Mouse (Mus musculus): ENCODE measurements at regions not wholly inside any gene's neighbourhood (a gene's known extent, or its start where the extent isn't known, plus 50 kb on each side); places are given as distances from the start of the nearest gene placed in this dataset.

DNA sequence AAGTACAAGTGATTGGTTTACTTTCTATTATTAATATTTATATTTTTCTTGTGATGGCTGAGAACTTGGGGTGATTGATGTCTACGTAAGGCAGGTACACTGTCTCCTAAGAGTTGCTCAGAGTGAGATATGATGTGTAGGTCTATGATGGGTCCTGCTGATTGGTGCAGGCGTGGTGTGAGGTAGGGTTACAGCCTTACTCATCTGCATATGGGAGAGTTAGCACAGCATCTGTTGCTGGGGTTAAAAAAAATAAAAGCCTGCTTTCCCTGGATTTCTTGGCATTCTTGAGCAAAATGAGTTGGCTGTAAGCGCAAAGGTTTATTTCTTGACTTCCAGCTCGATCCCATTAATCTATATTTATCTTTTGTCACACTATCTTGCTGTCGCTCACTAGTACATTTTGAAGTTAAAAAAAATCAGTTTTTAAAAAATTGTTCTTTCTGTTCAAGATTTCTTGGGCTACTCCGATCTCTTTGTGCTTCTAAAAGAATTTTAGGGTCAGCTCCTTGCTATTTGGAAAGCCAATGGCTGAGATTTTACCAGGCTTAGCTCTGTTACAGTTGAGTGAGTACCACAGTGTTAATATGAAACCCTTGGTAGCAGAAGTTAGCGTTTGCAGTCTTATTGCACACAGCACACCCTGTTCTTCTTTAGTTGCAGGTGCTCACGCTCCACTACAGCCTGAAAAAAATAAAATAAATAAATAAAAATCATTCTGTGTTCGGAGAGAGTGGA, 482.0 kb downstream of the Plekhb2 start:
- WGBS = 69% methylated on average over 9 of the region's 9 CpGs
- H3K27me3 ChIP-seq = no peaks in the 10 kb centered on the region
- H3K36me3 ChIP-seq = no peaks in the 10 kb centered on the region
- H3K4me2 ChIP-seq = no peak overlapping the region
- H3K4me3 ChIP-seq = no peak overlapping the region
- no peaks in the 10 kb centered on the region for H3K9me3 ChIP-seq (replicated peaks)
- no peak for ATAC-seq (replicated peaks; ENCODE audit: insufficient number of reproducible peaks, insufficient read depth, low FRiP score, low read depth)
- H3K9ac ChIP-seq = no peak overlapping the region
- H3K4me1 ChIP-seq (replicated peaks) = no peaks in the 10 kb centered on the region
- no peak overlapping the region for H3K27ac ChIP-seq

DNA sequence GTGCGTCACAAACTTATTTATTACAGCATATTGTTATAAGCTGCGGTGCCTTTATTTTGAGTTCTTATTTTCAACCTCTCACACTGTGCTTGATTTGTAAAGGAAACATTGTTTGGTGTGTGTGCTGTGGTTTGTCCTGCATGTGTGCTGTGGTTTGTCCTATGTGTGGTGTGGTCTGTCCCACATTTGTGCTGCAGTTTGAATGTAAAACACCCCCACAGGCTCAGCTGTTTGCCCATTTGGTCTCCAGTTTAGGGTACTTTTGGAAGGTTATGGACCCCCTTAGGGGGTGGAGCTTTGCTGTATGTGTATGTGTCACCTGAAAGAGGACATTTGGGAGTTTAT, 482.5 kb downstream of the Plekhb2 start:
- no peak overlapping the region for H3K9ac ChIP-seq
- H3K27me3 ChIP-seq = no peaks in the 10 kb centered on the region
- no peak overlapping the region for H3K4me3 ChIP-seq
- WGBS = 79% methylated on average over 2 of the region's 2 CpGs
- no peaks in the 10 kb centered on the region for H3K4me1 ChIP-seq (replicated peaks)
- H3K4me2 ChIP-seq = no peak overlapping the region
- H3K27ac ChIP-seq = no peak overlapping the region
- ATAC-seq (replicated peaks; ENCODE audit: insufficient number of reproducible peaks, insufficient read depth, low FRiP score, low read depth) = no peak
- H3K36me3 ChIP-seq = no peaks in the 10 kb centered on the region
- H3K9me3 ChIP-seq (replicated peaks) = no peaks in the 10 kb centered on the region

DNA sequence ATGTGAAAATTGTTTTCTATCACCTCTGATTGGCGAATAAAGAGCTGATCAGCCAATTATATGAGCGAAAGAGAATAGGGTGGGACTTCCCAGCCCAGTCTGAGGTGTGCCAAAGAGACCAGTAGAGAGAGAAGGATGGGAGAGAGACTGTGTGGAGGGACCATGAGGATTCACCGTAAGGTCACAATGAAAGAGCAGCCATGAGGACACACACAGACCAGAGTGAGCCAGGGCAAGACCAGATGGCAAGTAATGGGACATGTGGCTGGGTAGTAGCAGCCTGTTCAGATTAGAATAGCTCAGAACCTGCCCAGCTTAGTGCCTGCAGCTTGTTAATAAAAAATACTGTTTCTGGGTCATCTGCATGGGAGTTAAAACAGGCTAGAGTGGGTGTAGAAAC, 487.9 kb downstream of the Plekhb2 start:
- H3K9me3 ChIP-seq (replicated peaks) = no peaks in the 10 kb centered on the region
- ATAC-seq (replicated peaks; ENCODE audit: insufficient number of reproducible peaks, insufficient read depth, low FRiP score, low read depth) = no peak
- no peaks in the 10 kb centered on the region for H3K27me3 ChIP-seq
- H3K36me3 ChIP-seq = no peaks in the 10 kb centered on the region
- no peak overlapping the region for H3K27ac ChIP-seq
- no peak overlapping the region for H3K9ac ChIP-seq
- WGBS = 87% methylated on average over 3 of the region's 3 CpGs
- no peak overlapping the region for H3K4me2 ChIP-seq
- no peak overlapping the region for H3K4me3 ChIP-seq
- H3K4me1 ChIP-seq (replicated peaks) = no peaks in the 10 kb centered on the region

DNA sequence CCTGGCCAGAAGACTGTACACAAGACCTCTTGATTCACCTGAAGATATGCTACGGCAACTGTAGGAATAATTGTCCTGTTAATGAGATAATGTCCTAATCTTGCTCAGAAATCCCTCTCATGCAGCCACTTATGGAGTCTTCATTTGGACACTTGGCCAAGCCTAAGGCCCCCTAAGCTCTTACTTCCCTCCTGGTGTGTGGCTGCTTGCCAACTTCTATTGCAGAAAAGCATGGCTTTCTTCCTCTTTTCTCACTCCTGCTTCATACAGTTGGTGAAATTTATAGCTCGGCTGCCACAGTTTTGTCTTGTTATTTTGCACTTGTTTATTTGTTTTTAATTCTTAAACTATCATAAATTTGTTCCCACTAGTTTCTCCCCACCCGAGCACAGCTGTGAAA, 488.4 kb downstream of the Plekhb2 start:
- H3K27me3 ChIP-seq = no peaks in the 10 kb centered on the region
- H3K36me3 ChIP-seq = no peaks in the 10 kb centered on the region
- 63% methylated on average over 3 of the region's 3 CpGs for WGBS
- H3K9me3 ChIP-seq (replicated peaks) = no peaks in the 10 kb centered on the region
- H3K27ac ChIP-seq = no peak overlapping the region
- no peak overlapping the region for H3K9ac ChIP-seq
- H3K4me2 ChIP-seq = no peak overlapping the region
- no peak for ATAC-seq (replicated peaks; ENCODE audit: insufficient number of reproducible peaks, insufficient read depth, low FRiP score, low read depth)
- no peaks in the 10 kb centered on the region for H3K4me1 ChIP-seq (replicated peaks)
- no peak overlapping the region for H3K4me3 ChIP-seq

DNA sequence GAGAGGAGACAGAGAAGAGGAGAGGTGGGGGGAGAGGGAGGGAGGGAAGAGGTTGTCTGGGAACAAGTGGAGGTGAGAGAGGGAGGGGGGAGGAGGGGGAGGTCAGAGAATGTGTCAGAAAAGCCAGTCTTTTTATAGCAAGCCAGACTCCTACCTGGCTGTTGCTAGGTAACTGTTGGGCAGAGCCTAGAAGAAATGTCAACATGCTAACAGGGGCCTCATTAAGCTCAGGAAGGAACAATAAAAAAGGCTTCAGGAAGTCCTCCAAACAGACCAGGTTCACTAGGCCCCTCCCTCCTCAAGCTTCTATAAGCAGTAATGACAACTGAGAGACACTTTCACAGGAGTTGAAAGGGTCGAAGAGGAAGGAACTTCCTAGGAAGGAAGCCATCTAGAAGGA, 494.8 kb downstream of the Plekhb2 start:
- no peak overlapping the region for H3K9ac ChIP-seq
- ATAC-seq (replicated peaks; ENCODE audit: insufficient number of reproducible peaks, insufficient read depth, low FRiP score, low read depth) = no peak
- no peaks in the 10 kb centered on the region for H3K4me1 ChIP-seq (replicated peaks)
- no peaks in the 10 kb centered on the region for H3K9me3 ChIP-seq (replicated peaks)
- WGBS = 73% methylated on average over 1 of the region's 1 CpGs
- no peak overlapping the region for H3K4me2 ChIP-seq
- H3K27ac ChIP-seq = no peak overlapping the region
- no peaks in the 10 kb centered on the region for H3K36me3 ChIP-seq
- H3K4me3 ChIP-seq = no peak overlapping the region
- H3K27me3 ChIP-seq = no peaks in the 10 kb centered on the region

DNA sequence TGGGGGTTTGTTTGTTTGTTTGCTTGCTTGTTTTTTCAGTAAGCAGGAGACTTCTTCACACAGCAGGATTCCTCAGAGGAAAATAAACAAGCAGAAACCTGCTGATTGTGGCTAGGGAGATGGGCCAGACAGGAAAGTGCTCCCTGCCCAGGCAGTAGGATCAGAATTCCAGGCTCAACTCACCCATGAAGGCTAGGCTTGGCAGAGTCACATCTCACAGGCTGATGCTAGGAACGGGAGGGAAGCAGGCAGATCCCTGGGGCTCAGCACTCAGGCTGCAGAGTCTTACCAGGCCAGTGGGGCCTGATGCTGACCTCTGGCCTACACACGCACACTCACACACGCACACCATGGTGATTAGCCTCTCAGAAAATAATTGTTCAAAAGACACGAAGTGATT, 498.5 kb downstream of the Plekhb2 start:
- no peak overlapping the region for H3K27ac ChIP-seq
- no peak for ATAC-seq (replicated peaks; ENCODE audit: insufficient number of reproducible peaks, insufficient read depth, low FRiP score, low read depth)
- H3K9ac ChIP-seq = no peak overlapping the region
- no peaks in the 10 kb centered on the region for H3K36me3 ChIP-seq
- H3K4me2 ChIP-seq = no peak overlapping the region
- H3K4me3 ChIP-seq = no peak overlapping the region
- H3K4me1 ChIP-seq (replicated peaks) = no peaks in the 10 kb centered on the region
- no peaks in the 10 kb centered on the region for H3K9me3 ChIP-seq (replicated peaks)
- no peaks in the 10 kb centered on the region for H3K27me3 ChIP-seq
- WGBS = 67% methylated on average over 4 of the region's 4 CpGs

DNA sequence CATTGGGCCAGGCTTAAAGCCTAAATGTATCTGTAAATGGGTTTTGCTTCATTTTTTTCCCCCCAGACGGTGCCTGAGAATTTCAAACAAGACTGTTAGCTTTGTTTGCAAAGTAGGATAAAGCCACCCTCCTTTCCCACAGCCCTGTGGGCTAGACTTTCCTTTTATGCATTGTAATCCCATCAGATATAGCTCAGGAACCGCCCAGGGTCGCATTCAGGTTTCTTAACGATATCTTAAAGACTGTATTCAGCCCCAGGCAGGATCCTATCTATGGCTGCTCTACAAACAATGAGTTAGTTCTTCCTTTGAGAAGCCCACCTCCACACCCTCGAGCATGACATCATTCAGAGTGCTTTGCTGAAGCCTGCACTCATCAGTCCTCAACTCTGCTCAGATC, 509.2 kb downstream of the Plekhb2 start:
- H3K4me2 ChIP-seq = no peak overlapping the region
- no peak overlapping the region for H3K4me3 ChIP-seq
- H3K9me3 ChIP-seq (replicated peaks) = no peaks in the 10 kb centered on the region
- H3K9ac ChIP-seq = no peak overlapping the region
- WGBS = 36% methylated on average over 5 of the region's 5 CpGs
- H3K27ac ChIP-seq = no peak overlapping the region
- no peaks in the 10 kb centered on the region for H3K4me1 ChIP-seq (replicated peaks)
- H3K27me3 ChIP-seq = no peaks in the 10 kb centered on the region
- ATAC-seq (replicated peaks; ENCODE audit: insufficient number of reproducible peaks, insufficient read depth, low FRiP score, low read depth) = no peak
- H3K36me3 ChIP-seq = no peaks in the 10 kb centered on the region

DNA sequence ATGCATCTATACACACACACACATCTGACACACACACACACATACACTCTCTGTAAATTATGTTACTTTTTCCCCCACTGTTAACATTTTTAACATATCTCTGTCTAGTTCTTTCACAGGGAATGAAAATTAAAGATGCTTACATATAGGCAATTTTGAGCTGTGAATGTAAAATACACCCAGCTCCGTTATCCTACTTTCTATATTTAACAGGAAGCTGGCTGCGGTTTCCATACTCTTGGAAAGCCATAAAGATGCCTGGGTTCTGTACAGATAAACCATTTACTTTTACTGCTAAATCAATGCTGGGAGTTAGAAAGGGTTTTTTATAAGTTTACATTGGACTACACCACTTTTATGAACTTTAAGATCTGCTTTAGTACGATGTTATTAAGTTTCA, 511.7 kb downstream of the Plekhb2 start:
- Histone ChIP-seq H3K4me2 (no peak overlapping the region), H3K36me3 (no peaks in the 10 kb centered on the region), H3K27ac (no peak overlapping the region), H3K27me3 (no peaks in the 10 kb centered on the region), H3K9me3 (replicated peaks) (no peaks in the 10 kb centered on the region), H3K4me3 (no peak overlapping the region), H3K4me1 (replicated peaks) (no peaks in the 10 kb centered on the region), H3K9ac (no peak overlapping the region)
- no peak for ATAC-seq (replicated peaks; ENCODE audit: insufficient number of reproducible peaks, insufficient read depth, low FRiP score, low read depth)
- 63% methylated on average over 3 of the region's 3 CpGs for WGBS

DNA sequence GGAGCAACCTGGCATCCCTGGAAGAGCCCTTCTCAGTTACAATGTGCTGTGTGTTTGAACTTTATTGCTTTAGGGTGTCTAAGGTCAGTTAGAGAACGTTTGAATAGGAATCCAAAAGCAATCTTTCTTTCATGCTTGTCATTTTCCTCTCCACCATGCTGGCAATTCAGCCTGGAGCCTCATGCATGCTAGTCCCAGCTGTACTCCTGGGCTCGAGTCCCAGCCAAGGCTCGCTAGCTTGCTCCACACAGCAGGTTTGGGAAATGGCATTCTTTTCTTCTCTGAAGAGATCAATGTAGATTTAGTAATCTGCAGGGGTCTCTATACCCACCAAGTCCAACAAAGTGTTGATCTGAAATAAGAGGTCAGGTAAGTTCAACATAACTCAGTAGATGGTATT, 513.1 kb downstream of the Plekhb2 start:
- H3K36me3 ChIP-seq = no peaks in the 10 kb centered on the region
- H3K27me3 ChIP-seq = no peaks in the 10 kb centered on the region
- H3K4me3 ChIP-seq = no peak overlapping the region
- H3K27ac ChIP-seq = no peak overlapping the region
- WGBS = 67% methylated on average over 3 of the region's 3 CpGs
- no peak overlapping the region for H3K4me2 ChIP-seq
- H3K4me1 ChIP-seq (replicated peaks) = no peaks in the 10 kb centered on the region
- no peak for ATAC-seq (replicated peaks; ENCODE audit: insufficient number of reproducible peaks, insufficient read depth, low FRiP score, low read depth)
- no peak overlapping the region for H3K9ac ChIP-seq
- H3K9me3 ChIP-seq (replicated peaks) = no peaks in the 10 kb centered on the region

DNA sequence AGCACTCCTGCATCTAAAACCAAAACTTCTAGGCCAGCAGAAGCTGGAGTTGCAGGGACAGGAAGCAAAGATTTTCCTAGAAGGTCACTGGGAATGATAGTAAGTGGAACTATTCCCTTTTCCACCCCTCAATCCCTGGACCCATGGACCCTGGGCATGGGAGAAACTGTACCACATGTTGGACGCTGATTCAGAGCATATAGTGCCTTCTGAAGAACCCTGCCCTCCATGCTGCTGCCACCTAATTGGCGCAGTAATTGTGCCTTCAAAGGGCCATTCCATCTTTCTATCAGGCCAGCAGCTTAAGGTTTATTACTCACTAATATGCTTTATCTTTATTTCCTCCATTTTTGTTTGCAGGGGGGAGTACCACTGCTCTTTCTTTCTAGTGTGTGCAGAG, 516.8 kb downstream of the Plekhb2 start:
- H3K27ac ChIP-seq = no peak overlapping the region
- H3K4me3 ChIP-seq = no peak overlapping the region
- no peak overlapping the region for H3K4me2 ChIP-seq
- no peaks in the 10 kb centered on the region for H3K9me3 ChIP-seq (replicated peaks)
- no peaks in the 10 kb centered on the region for H3K27me3 ChIP-seq
- WGBS = 71% methylated on average over 2 of the region's 2 CpGs
- ATAC-seq (replicated peaks; ENCODE audit: insufficient number of reproducible peaks, insufficient read depth, low FRiP score, low read depth) = no peak
- no peak overlapping the region for H3K9ac ChIP-seq
- no peaks in the 10 kb centered on the region for H3K36me3 ChIP-seq
- no peaks in the 10 kb centered on the region for H3K4me1 ChIP-seq (replicated peaks)

DNA sequence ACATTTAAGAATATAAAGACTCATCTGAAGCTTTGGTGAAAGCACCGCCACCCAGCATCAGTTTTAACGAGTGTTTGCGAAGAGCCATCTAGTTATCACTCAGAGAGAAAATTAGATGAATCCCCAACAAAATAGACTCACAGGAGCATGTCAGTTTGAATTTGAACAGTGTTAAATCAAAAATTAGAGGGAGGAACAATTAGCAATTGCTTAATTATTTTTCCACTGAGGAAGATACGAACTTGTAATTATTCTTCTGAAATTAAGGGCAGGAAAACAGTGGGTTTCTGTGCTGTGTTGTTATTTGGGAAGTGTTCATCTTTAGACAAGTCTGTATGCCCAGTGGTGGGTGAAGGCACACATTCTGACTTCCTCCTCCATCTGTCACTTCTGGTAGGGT, 523.0 kb downstream of the Plekhb2 start:
- H3K4me2 ChIP-seq = no peak overlapping the region
- H3K36me3 ChIP-seq = no peaks in the 10 kb centered on the region
- no peaks in the 10 kb centered on the region for H3K9me3 ChIP-seq (replicated peaks)
- H3K27me3 ChIP-seq = no peaks in the 10 kb centered on the region
- 83% methylated on average over 4 of the region's 4 CpGs for WGBS
- no peak for ATAC-seq (replicated peaks; ENCODE audit: insufficient number of reproducible peaks, insufficient read depth, low FRiP score, low read depth)
- no peak overlapping the region for H3K4me3 ChIP-seq
- H3K4me1 ChIP-seq (replicated peaks) = no peaks in the 10 kb centered on the region
- H3K27ac ChIP-seq = no peak overlapping the region
- no peak overlapping the region for H3K9ac ChIP-seq

DNA sequence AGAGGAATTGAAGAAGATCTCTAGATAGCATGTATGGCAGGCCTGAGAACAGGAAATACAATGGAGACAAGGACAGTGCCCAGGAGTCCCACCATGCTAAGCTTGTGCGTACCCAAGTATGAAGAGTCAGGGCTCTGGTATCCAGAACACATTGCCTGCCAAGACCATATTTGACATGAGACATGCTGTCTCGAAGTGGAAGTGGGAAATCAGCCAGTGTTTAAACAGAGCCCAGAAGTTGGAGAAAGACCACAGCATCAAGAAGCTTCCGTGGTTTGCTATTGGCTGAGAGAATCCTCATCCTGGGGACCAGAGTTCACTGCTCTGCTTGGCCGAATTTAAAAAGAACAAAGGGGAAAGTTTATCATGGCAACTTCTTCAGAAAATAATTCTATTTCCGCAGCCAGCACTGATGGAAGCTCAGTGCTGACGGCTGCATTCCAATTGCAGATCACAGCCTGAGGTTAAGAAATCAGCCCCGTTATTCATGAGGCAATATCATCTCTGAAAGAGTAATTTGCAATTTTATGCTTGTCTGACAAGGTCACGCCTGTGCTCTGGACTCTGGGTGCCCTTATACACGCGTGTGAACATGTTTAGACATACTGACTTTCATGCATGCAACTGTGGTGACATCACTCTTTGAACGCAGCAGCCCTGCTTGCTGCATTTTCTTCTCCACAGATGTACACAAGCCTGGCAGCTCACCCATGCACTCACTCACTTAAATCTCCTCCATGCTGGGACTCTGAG, 531.0 kb downstream of the Plekhb2 start:
- no peak overlapping the region for H3K9ac ChIP-seq
- peaks cover 6% of the 10 kb centered on the region for H3K4me1 ChIP-seq (replicated peaks)
- H3K36me3 ChIP-seq = no peaks in the 10 kb centered on the region
- H3K9me3 ChIP-seq (replicated peaks) = no peaks in the 10 kb centered on the region
- ATAC-seq (replicated peaks; ENCODE audit: insufficient number of reproducible peaks, insufficient read depth, low FRiP score, low read depth) = no peak
- H3K4me2 ChIP-seq = no peak overlapping the region
- H3K4me3 ChIP-seq = no peak overlapping the region
- H3K27me3 ChIP-seq = no peaks in the 10 kb centered on the region
- 57% methylated on average over 11 of the region's 11 CpGs for WGBS
- H3K27ac ChIP-seq = no peak overlapping the region

Data from heart, embryonic 15.5 days (tissue).